Comparison of ENCODE assay signal across 9 mouse cellular contexts in genomic region chr11:120047531-120048251, GRCm38 (mm10). TPM values are rescaled to one million over a fixed set of nuclear protein-coding genes. Genes with fewer than 3 reads are reported as not detected.
DNase-seq lines count a peak whose midpoint lies in the region; ATAC-seq and TF ChIP-seq lines count a peak whose summit lies in the region.
"Had no signal": no experiment of that assay in that cellular context is flagged by ENCODE, and none has a peak within 500 bp of the region (broad histone marks: within the 10 kb centered on the region; RNA-seq: fewer than 3 reads in every experiment).

No protein-coding gene starts in this region.

- peaks cover 23% of the 10 kb centered on the region for H3K4me1 ChIP-seq in heart, embryonic 11.5 days (ENCODE audit: control insufficient read depth, insufficient read depth, low read length)
- H3K4me1 ChIP-seq in ES-E14 (ENCODE audit: control insufficient read depth in 2 of 2, insufficient read depth in 2 of 2, low read length in 2 of 2, poor library complexity in 1 of 2) = peaks cover 1 to 13% of the 10 kb centered on the region in 2 experiments; a peak in 2 of 4 replicates
- peaks cover 52% of the 10 kb centered on the region for H3K4me1 ChIP-seq in forebrain, embryonic 13.5 days
- H3K4me1 ChIP-seq in liver, postnatal 0 days (ENCODE audit: insufficient read depth) = peaks cover 6% of the 10 kb centered on the region; the same call in 1 of the 2 replicates

- no peak for TF ChIP-seq EP300 in liver, postnatal 0 days (IDR thresholded peaks at IDR 0.05; ENCODE audit: low read depth)

- in situ Hi-C loops in ES-E14 (cut with MboI; ENCODE audit: low sequenced_read_pairs in 2 of 2, unreplicated experiment in 2 of 2) = no loop called here

- no peak overlapping the region; the same call in 1 of the 2 replicates for H3K9ac ChIP-seq in heart, embryonic 11.5 days (ENCODE audit: low read depth, low read length)
- H3K9ac ChIP-seq in ES-E14 (ENCODE audit: insufficient read depth, low read depth, low read length, poor library complexity, severe bottlenecking) = no peak overlapping the region
- peak overlapping the region; percentile 93 for H3K9ac ChIP-seq in forebrain, embryonic 13.5 days
- no peak overlapping the region for H3K9ac ChIP-seq in liver, postnatal 0 days (replicated peaks)
- H3K9ac ChIP-seq: liver, embryonic 15.5 days had no signal

- no peak for TF ChIP-seq CTCF in liver, postnatal 0 days (IDR thresholded peaks at IDR 0.05; ENCODE audit: low read depth)

- peaks cover 42% of the 10 kb centered on the region for H3K27me3 ChIP-seq in heart, embryonic 11.5 days (ENCODE audit: control insufficient read depth, insufficient read depth, low read length)
- H3K27me3 ChIP-seq in forebrain, embryonic 13.5 days = peaks cover 13% of the 10 kb centered on the region; the same call in 1 of the 2 replicates
- H3K27me3 ChIP-seq in liver, postnatal 0 days (ENCODE audit: insufficient read depth, low read length) = peaks cover 37% of the 10 kb centered on the region

- peak overlapping the region; percentile 97 for H3K4me2 ChIP-seq in heart, embryonic 11.5 days
- peak overlapping the region; percentile 82 for H3K4me2 ChIP-seq in forebrain, embryonic 13.5 days
- 0 out of 2 replicates have a peak overlapping the region, but pooled peaks have one; percentile 74 for H3K4me2 ChIP-seq in liver, postnatal 0 days (ENCODE audit: low read depth, low read length)

- whole genome bisulfite sequencing in heart, embryonic 11.5 days (ENCODE audit: insufficient replicate concordance) = 14% methylated on average over 23 of the region's 23 CpGs
- 7% methylated on average over 23 of the region's 23 CpGs for WGBS in forebrain, embryonic 13.5 days
- WGBS in liver, postnatal 0 days (ENCODE audit: insufficient replicate concordance) = 19% methylated on average over 23 of the region's 23 CpGs

- no peaks in the 10 kb centered on the region for H3K9me3 ChIP-seq in heart, embryonic 11.5 days (replicated peaks; ENCODE audit: control insufficient read depth, low read length)
- no peaks in the 10 kb centered on the region for H3K9me3 ChIP-seq in ES-E14 (ENCODE audit: control insufficient read depth, insufficient read depth, low read depth, low read length)
- no peaks in the 10 kb centered on the region for H3K9me3 ChIP-seq in forebrain, embryonic 13.5 days (replicated peaks)
- no peaks in the 10 kb centered on the region for H3K9me3 ChIP-seq in liver, postnatal 0 days (ENCODE audit: low read length)
- H3K9me3 ChIP-seq: liver, embryonic 15.5 days had no signal

- H3K27ac ChIP-seq in heart, embryonic 11.5 days (ENCODE audit: low read depth, low read length) = no peak overlapping the region
- H3K27ac ChIP-seq in ES-E14 (ENCODE audit: insufficient read depth, low read depth, low read length, poor library complexity, severe bottlenecking) = no peak overlapping the region
- peak overlapping the region; percentile 83 for H3K27ac ChIP-seq in forebrain, embryonic 13.5 days
- H3K27ac ChIP-seq in liver, postnatal 0 days (ENCODE audit: low read depth) = no peak overlapping the region
- H3K27ac ChIP-seq: liver, embryonic 15.5 days had no signal

- peak overlapping the region; percentile 61 for H3K4me3 ChIP-seq in heart, embryonic 11.5 days (ENCODE audit: low read depth, low read length)
- H3K4me3 ChIP-seq in ES-E14 (ENCODE audit: insufficient read depth in 1 of 2, low read depth in 1 of 2, low read length in 2 of 2, poor library complexity in 1 of 2, severe bottlenecking in 1 of 2) = peak overlapping the region; percentile 36 to 76; a peak in 2 of 4 replicates
- peak overlapping the region; percentile 72 for H3K4me3 ChIP-seq in forebrain, embryonic 13.5 days
- H3K4me3 ChIP-seq in liver, postnatal 0 days (ENCODE audit: low read depth, low read length) = no peak overlapping the region

- no peaks in the 10 kb centered on the region for H3K36me3 ChIP-seq in heart, embryonic 11.5 days (ENCODE audit: control insufficient read depth, insufficient read depth, low read length)
- H3K36me3 ChIP-seq in ES-E14 (ENCODE audit: control insufficient read depth, insufficient read depth, low read length, poor library complexity, severe bottlenecking) = no peaks in the 10 kb centered on the region
- no peaks in the 10 kb centered on the region for H3K36me3 ChIP-seq in forebrain, embryonic 13.5 days (ENCODE audit: poor library complexity, severe bottlenecking)
- H3K36me3 ChIP-seq in liver, postnatal 0 days (replicated peaks; ENCODE audit: insufficient read depth, low read length) = no peaks in the 10 kb centered on the region
- H3K36me3 ChIP-seq: liver, embryonic 15.5 days had no signal

- no peak for ATAC-seq in heart, embryonic 11.5 days (replicated peaks; ENCODE audit: insufficient number of reproducible peaks, low FRiP score, low TSS enrichment)
- peak; percentile 39 for ATAC-seq in forebrain, embryonic 13.5 days
- no peak for ATAC-seq in liver, postnatal 0 days

- no peak for DNase-seq in heart, adult 9 months (ENCODE audit: low spot score in 2 of 2)
- DNase-seq in ES-E14 (ENCODE audit: low read depth, low spot score) = no peak
- no peak for DNase-seq in liver, postnatal 0 days
- DNase-seq in testis, postnatal 10 days (ENCODE audit: low spot score) = no peak
- DNase-seq in adrenal gland, postnatal 25 days = no peak
- DNase-seq in spleen, adult 18-20 months = no peak

TF ChIP-seq in ES-E14, 5 proteins besides CTCF, POLR2A, EP300 and RAD21:
- TF ChIP-seq ZNF384 (IDR thresholded peaks at IDR 0.05; ENCODE audit: low read depth, low read length) = no peak
- no peak for TF ChIP-seq HCFC1 (IDR thresholded peaks at IDR 0.05; ENCODE audit: borderline replicate concordance, insufficient read depth, low read length)
- TF ChIP-seq MAFK (IDR thresholded peaks at IDR 0.05; ENCODE audit: insufficient read depth, low read depth, low read length) = no peak
- no peak for TF ChIP-seq ZC3H11A (IDR thresholded peaks at IDR 0.05; ENCODE audit: borderline replicate concordance, low read depth, low read length)
- no peak for TF ChIP-seq CHD2 (IDR thresholded peaks at IDR 0.05; ENCODE audit: low read depth, low read length)

RNA-seq across cellular contexts. Expression of gene Aatk, which starts 0.7 kb away (rescaled TPM):
- 0.24 and 0.35 TPM in 2 replicates for polyA plus RNA-seq in heart, embryonic 11.5 days (2014; fragmentation: Nextera tagmentation; extraction: Ambion mirVana)
- total RNA-seq in ES-E14 (2012; rRNA removed) = 1.2 and 2.2 TPM in 2 replicates
- polyA plus RNA-seq in forebrain, embryonic 13.5 days (2015; fragmentation: Nextera tagmentation; extraction: Ambion mirVana) = 6.8 and 8.4 TPM in 2 replicates
- 0.72 and 0.89 TPM in 2 replicates for polyA plus RNA-seq in liver, postnatal 0 days (2015; fragmentation: Nextera tagmentation; extraction: Ambion mirVana)
- 11.8 and 15.5 TPM in 2 replicates for total RNA-seq in adrenal gland, postnatal 25 days (2021)

RNA-seq across cellular contexts. Expression of gene Cep131, which starts 38.9 kb away (rescaled TPM):
- 15.1 and 16.0 TPM in 2 replicates for polyA plus RNA-seq in heart, embryonic 11.5 days (2014; fragmentation: Nextera tagmentation; extraction: Ambion mirVana)
- total RNA-seq in ES-E14 (2012; rRNA removed) = 24.0 and 43.4 TPM in 2 replicates
- polyA plus RNA-seq in forebrain, embryonic 13.5 days (2015; fragmentation: Nextera tagmentation; extraction: Ambion mirVana) = 26.9 and 28.8 TPM in 2 replicates
- 3.1 and 3.9 TPM in 2 replicates for polyA plus RNA-seq in liver, postnatal 0 days (2015; fragmentation: Nextera tagmentation; extraction: Ambion mirVana)
- total RNA-seq in adrenal gland, postnatal 25 days (2021) = 194 and 411 TPM in 2 replicates

RNA-seq across cellular contexts. Expression of gene Tepsin, which starts 50.8 kb away (rescaled TPM):
- polyA plus RNA-seq in heart, embryonic 11.5 days (2014; fragmentation: Nextera tagmentation; extraction: Ambion mirVana) = 14.6 and 18.9 TPM in 2 replicates
- 26.5 and 37.1 TPM in 2 replicates for total RNA-seq in ES-E14 (2012; rRNA removed)
- polyA plus RNA-seq in forebrain, embryonic 13.5 days (2015; fragmentation: Nextera tagmentation; extraction: Ambion mirVana) = 18.0 and 19.0 TPM in 2 replicates
- polyA plus RNA-seq in liver, postnatal 0 days (2015; fragmentation: Nextera tagmentation; extraction: Ambion mirVana) = 3.8 and 4.2 TPM in 2 replicates
- total RNA-seq in adrenal gland, postnatal 25 days (2021) = 17.1 and 18.1 TPM in 2 replicates

RNA-seq across cellular contexts. Expression of gene Ndufaf8, which starts 51.0 kb away (rescaled TPM):
- 83.2 and 83.4 TPM in 2 replicates for polyA plus RNA-seq in heart, embryonic 11.5 days (2014; fragmentation: Nextera tagmentation; extraction: Ambion mirVana)
- 48.8 and 49.3 TPM in 2 replicates for total RNA-seq in ES-E14 (2012; rRNA removed)
- 59.2 and 60.5 TPM in 2 replicates for polyA plus RNA-seq in forebrain, embryonic 13.5 days (2015; fragmentation: Nextera tagmentation; extraction: Ambion mirVana)
- polyA plus RNA-seq in liver, postnatal 0 days (2015; fragmentation: Nextera tagmentation; extraction: Ambion mirVana) = 63.4 and 65.4 TPM in 2 replicates
- 57.7 and 60.1 TPM in 2 replicates for total RNA-seq in adrenal gland, postnatal 25 days (2021)
